Comparison of ENCODE assay signal across 14 mouse cellular contexts in genomic region chr10:58800996-58801433, GRCm38 (mm10). TPM values are rescaled to one million over a fixed set of nuclear protein-coding genes. Genes with fewer than 3 reads are reported as not detected.
DNase-seq lines count a peak whose midpoint lies in the region; ATAC-seq and TF ChIP-seq lines count a peak whose summit lies in the region.
"Had no signal": no experiment of that assay in that cellular context is flagged by ENCODE, and none has a peak within 500 bp of the region (broad histone marks: within the 10 kb centered on the region; RNA-seq: fewer than 3 reads in every experiment).

No protein-coding gene starts in this region.

- intact Hi-C loops in left cerebral cortex, postnatal 36 days (cut with DNase I), result no loop called here

- H3K27me3 ChIP-seq in forebrain, postnatal 0 days (ENCODE audit: insufficient read depth, low read length), result no peaks in the 10 kb centered on the region
- no peaks in the 10 kb centered on the region for H3K27me3 ChIP-seq in heart, embryonic 10.5 days (ENCODE audit: insufficient read depth, poor library complexity, severe bottlenecking)
- H3K27me3 ChIP-seq: kidney, embryonic 15.5 days had no signal

- WGBS in forebrain, postnatal 0 days, result 19% methylated on average over 21 of the region's 21 CpGs
- 77% methylated on average over 21 of the region's 21 CpGs for WGBS in heart, embryonic 10.5 days

- H3K36me3 ChIP-seq in forebrain, postnatal 0 days (ENCODE audit: insufficient read depth), result no peaks in the 10 kb centered on the region
- no peaks in the 10 kb centered on the region for H3K36me3 ChIP-seq in heart, embryonic 10.5 days
- H3K36me3 ChIP-seq: kidney, embryonic 15.5 days had no signal

- peaks cover 10% of the 10 kb centered on the region; the same call in 1 of the 2 replicates for H3K4me1 ChIP-seq in forebrain, postnatal 0 days (ENCODE audit: insufficient read depth)
- H3K4me1 ChIP-seq in heart, embryonic 10.5 days, result peaks cover 10% of the 10 kb centered on the region
- H3K4me1 ChIP-seq: kidney, embryonic 15.5 days had no signal

- no peak for TF ChIP-seq CTCF in forebrain, postnatal 0 days (IDR thresholded peaks at IDR 0.05; ENCODE audit: low read depth)

- H3K4me2 ChIP-seq in forebrain, postnatal 0 days (ENCODE audit: low read depth), result peak overlapping the region; percentile 31
- H3K4me2 ChIP-seq: kidney, embryonic 15.5 days had no signal

- peak; percentile 47 for ATAC-seq in forebrain, postnatal 0 days
- ATAC-seq in megakaryocyte progenitor cell, adult 5-6 weeks (replicated peaks; ENCODE audit: poor library complexity), result no peak

- peak overlapping the region; percentile 38 for H3K9ac ChIP-seq in forebrain, postnatal 0 days
- H3K9ac ChIP-seq: kidney, embryonic 15.5 days had no signal

- H3K4me3 ChIP-seq in forebrain, postnatal 0 days (ENCODE audit: low read depth, low read length), result no peak overlapping the region
- H3K4me3 ChIP-seq in heart, embryonic 10.5 days, result no peak overlapping the region
- H3K4me3 ChIP-seq: kidney, embryonic 15.5 days had no signal

- peak; percentile 67 for DNase-seq in right cerebral cortex, adult 18-20 months
- DNase-seq in right cerebral cortex, postnatal 25 days, result no peak
- peak; percentile 60 for DNase-seq in forebrain, postnatal 0 days
- DNase-seq in left cerebral cortex, postnatal 36 days (ENCODE audit: low spot score in 2 of 2), result peak; percentile 39 to 42
- DNase-seq in telencephalon, adult 2 months (ENCODE audit: low read depth, low spot score), result peak; percentile 76
- DNase-seq in cerebellum, postnatal 14 days, result no peak
- no peak for DNase-seq in heart, embryonic 10.5 days (ENCODE audit: low spot score)
- DNase-seq: cerebellum, adult 9-10 months; heart, postnatal 4 days; lung, adult 2 months had no signal

- no peaks in the 10 kb centered on the region for H3K9me3 ChIP-seq in forebrain, postnatal 0 days (ENCODE audit: low read length)
- H3K9me3 ChIP-seq in heart, embryonic 10.5 days, result no peaks in the 10 kb centered on the region
- H3K9me3 ChIP-seq: kidney, embryonic 15.5 days had no signal

- peak overlapping the region; percentile 77 for H3K27ac ChIP-seq in forebrain, postnatal 0 days (ENCODE audit: low read depth, low read length)
- H3K27ac ChIP-seq in heart, embryonic 10.5 days, result no peak overlapping the region
- H3K27ac ChIP-seq: kidney, embryonic 15.5 days had no signal

RNA-seq across cellular contexts. Expression of gene Sh3rf3, which starts 12.1 kb away (rescaled TPM):
- 35.5 and 38.1 TPM in 2 replicates for total RNA-seq in forebrain, postnatal 0 days (2014; rRNA removed)
- polyA plus RNA-seq in forebrain, postnatal 0 days (2015; fragmentation: Nextera tagmentation; extraction: Ambion mirVana), result 6.6 and 10.1 TPM in 2 replicates
- 10 to 100 TPM; 44.0 to 56.3 TPM for total RNA-seq in left cerebral cortex, postnatal 36 days (2021)
- total RNA-seq in megakaryocyte progenitor cell, adult 5-6 weeks (2015), result 0.05 TPM in 1 of 2 replicates, not detected in the other
- not detected in 2 replicates for total RNA-seq in megakaryocyte progenitor cell, adult 5-6 weeks (2017)
- 0.17 and 0.65 TPM in 2 replicates for polyA plus RNA-seq in heart, embryonic 10.5 days (2016; fragmentation: Nextera tagmentation; extraction: Ambion mirVana)
- total RNA-seq: granulocyte monocyte progenitor cell, adult 5-6 weeks; megakaryocyte-erythroid progenitor cell, adult 5-6 weeks had no signal

Comparison
In these comparisons a context has a peak if more than half of its experiments do, and no peak if none do; other contexts are left out.
1. DNase-seq: peak in right cerebral cortex, adult 18-20 months (single experiment), forebrain, postnatal 0 days (single experiment), left cerebral cortex, postnatal 36 days (2 of 2) and telencephalon, adult 2 months (single experiment); none in right cerebral cortex, postnatal 25 days (single experiment), cerebellum, postnatal 14 days (0 of 2) and heart, embryonic 10.5 days (single experiment).
2. RNA of gene Sh3rf3, which starts 12.1 kb away (total RNA-seq): 44.0 to 56.3 TPM in left cerebral cortex, postnatal 36 days and 35.5 to 38.1 TPM in forebrain, postnatal 0 days; 0.05 TPM in megakaryocyte progenitor cell, adult 5-6 weeks; every median in the first group is over 10 times any median in the second.